Mouse (Mus musculus) frontal cortex, adult 2 months (tissue): ENCODE data around the gene Sec14l1. TPM values are rescaled to one million over a fixed set of nuclear protein-coding genes. Genes with fewer than 3 reads are reported as not detected.

Source experiments
- DNase-seq, 2 experiments: peaks; one replicate each; pipeline ENCODE4 v3.0.0; 2022; ENCODE audit warnings: low spot score in 1 of 2; ENCODE audit errors: extremely low spot score in 1 of 2
- polyA plus RNA-seq: library from polyadenylated mRNA; depleted of rRNA; stranded (reverse); fragments of >200 nt; gene quantifications from 2 replicates; pipeline ENCODE4 v1.2.3, GENCODE M21; 2012

The Sec14l1 gene
- polyA plus RNA-seq, 1 experiment = 214 TPM

DNA sequence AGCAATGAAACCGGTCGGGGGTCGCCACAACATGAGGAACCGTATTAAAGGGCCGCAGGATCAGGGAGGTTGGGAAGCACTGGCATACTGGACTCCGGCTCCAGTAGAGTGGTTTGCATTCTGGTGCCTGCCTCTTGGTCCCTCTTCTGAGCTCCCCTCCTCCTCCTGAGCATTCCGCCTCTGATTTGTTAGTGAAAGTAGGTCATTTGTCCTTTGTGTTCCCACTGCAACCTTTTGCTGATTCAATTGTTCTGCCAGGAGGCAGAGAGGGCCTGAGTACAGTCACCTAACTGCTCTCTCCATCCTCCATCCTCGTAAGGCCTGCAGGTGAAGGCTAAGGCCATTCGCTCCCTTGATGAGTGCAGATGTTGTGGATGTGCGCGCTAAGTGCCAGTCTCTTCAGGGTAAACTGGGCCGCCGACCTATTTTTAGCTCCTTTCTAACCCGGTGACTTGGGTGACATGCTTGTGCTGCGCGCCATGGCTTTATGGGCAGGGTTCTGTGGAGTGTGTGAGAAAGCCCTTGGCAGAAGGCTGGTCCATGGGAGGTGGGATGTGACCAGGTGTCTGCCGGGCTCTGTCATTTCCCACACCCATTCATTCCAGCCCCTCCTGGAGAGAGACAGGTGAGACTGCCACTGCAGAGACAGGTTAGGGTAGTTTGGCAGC lies 8.6 kb downstream of the Sec14l1 start:
- no peak for DNase-seq

DNA sequence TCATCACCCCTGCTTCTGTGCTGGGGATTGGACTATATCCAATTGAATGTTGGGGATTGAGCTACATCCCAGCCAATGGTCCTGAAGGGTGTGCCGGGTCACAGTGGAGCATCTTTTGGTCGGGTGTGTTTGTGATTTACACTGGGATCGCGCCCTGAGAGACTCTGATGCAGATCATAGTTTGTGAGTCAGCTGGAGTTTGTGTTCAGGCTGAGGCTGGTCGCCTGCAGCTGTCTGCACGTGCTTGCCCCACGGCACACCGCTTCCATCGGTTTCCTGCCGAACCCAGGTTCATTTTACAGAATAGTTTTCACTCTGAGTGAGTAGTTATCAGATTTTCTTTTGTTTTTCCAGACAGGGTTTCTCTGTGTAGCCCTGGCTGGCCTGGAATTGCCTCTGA lies 9.6 kb downstream of the Sec14l1 start:
- DNase-seq = no peak

DNA sequence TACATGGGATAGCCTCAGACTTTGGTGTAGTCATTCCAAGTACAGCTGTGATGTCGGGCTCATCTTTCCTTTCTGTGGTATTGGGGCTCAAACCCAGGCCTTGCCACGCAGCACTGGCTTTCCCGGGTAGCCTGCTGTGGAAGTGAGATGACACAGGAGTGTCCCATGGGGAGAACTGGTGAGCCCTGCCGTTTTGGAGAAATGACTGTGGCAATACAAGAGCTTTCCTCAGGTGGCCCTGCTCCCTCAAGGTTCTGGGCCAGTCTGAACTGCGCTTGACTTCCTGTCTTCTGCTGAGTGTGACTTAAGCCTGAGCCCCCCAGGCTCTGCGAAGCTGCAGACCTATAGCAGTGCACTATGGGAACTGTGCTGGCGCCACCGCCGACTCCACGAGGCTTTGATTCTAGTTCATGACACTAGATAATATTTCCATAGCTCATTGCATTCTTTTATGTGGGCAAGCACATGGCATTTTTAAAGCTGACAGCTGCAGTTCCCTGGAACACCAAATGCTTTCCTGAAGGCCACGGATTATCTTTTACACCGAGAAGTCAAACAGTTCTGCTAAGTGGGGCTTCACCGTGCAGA lies 12.4 kb downstream of the Sec14l1 start:
- no peak for DNase-seq

DNA sequence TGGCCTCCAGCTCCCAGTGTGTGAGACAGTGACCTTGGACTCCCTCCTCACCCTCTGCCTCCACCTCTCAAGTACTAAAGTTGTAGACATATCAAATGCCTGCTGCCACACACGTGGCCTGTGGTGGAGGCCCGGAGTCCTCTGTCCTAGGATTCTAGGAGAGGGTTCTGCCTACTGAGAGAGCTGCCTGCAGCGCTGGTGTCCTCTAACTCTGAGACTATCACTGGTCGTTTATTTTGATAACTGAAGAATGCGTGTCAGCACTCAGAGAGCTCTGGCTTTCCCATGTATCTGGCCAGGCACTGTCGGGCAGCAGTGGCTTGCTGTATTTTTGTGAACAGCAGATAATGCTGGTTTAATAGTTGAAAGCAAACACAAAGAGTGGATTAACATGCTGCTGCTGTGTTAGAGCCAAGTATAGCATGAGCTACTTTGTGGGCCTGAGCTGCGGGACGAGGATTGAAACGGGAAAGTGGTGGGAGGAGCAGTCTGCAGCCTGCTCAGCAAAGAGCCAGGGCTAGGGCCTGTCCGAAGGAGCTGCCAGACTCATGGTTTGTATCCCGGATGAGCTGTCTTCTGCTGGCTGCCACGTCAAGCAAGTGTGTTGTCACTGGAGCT lies 13.1 kb downstream of the Sec14l1 start:
- DNase-seq = no peak

DNA sequence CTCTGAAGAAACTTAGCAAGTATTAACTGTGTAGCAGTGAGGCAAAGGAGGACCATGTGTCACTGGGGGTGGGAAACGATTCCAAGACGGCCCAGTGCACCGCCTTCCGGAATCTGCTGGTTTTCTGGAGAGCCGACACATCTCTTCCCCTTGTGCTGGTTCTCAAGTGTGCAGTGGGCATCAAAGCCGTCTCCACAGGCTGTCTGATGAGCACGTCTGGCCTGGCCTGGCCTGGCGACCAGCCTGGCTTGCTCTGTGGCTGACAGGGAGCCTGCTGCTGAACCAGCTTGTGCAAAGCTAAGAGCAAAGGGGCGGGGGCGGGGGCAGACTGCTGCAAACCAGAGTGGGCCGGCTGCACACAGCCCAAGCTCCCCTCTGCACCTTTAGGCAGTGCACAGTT lies 14.5 kb downstream of the Sec14l1 start:
- no peak for DNase-seq

DNA sequence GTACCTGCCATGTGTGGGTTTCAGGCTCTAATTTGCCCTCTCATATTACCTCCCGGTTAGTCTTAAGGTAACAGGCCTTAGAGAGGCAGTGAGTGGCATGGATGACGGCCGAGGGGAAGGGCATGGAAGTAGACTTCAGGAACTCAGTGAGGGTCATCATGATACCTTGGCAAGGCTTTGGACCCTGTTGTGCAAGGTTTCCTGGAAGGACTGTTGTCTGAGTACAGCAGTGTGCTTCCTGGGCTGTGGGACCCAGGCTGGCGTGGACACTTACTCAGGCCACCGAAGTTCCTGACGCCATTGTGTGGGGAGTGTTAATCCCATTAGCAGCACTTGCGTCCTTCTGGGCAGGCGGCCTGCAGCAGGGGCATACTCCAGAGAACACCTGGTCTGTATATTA lies 15.1 kb downstream of the Sec14l1 start:
- DNase-seq = no peak

DNA sequence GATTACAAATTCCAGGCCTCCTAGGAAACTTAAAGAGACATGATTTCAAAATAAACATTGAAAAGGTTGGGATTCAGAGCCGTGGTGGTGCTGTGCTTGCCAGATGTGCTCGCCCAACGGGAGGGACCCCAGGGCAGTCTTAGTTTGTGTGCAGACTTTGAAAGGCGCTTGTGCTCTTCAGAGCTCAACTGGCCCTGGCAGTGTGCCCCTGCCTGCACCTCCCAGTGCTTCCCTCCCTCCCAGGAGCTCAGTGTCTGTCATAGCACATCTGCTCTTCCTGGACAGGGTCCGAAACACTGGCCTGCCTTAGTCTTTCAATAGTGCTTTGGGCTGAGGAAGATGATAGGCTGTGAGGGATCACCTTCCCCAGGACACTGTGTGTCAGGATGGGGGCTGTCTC lies 15.9 kb downstream of the Sec14l1 start:
- DNase-seq = no peak

DNA sequence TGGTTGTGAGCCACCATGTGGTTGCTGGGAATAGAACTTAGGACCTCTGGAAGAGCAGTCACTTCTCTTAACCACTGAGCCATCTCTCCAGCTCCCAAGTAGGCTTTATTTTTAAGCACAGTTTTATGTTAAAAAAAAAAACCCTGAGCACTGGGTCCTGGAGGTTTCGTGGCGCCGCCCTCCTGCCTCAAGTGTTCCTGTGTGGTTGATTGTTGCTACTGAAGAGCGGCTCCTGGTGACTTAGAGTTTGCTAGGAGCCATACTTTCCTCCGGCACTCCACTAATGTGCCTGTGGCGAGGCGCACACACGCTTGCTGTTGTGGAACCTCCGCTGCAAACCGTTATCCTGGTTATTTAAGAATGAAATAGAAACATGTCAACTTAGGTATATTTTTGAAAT lies 16.5 kb downstream of the Sec14l1 start:
- DNase-seq = no peak

DNA sequence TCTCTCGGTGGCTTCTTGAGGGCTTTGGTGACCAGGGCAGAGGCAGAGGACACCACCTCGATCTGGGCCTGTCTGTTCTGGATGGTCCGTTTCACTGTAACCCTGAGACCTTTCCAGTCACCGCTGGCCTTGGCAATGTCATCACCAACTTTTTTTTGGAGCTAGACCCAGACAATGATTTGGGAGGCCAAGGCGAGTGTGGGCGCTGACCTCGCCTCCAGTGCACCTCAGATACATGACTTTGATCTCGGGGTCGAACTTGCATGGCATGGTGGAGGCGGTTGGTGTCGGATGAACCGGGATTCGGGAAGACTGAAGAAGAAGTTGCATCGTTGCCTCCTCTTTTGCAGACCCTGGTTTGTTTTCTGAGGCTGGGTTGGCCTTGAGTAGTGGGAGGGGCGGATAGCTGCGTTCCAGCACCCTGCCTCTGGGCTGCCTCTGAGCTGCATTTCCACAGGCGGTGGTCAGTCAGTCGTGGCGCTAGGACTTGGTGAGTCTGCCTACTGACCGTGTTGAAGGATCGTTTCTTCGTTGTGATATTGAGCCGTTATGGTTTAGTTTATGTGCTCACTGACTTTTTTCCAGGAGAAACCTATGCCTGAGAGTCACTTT lies 19.9 kb downstream of the Sec14l1 start:
- no peak for DNase-seq

DNA sequence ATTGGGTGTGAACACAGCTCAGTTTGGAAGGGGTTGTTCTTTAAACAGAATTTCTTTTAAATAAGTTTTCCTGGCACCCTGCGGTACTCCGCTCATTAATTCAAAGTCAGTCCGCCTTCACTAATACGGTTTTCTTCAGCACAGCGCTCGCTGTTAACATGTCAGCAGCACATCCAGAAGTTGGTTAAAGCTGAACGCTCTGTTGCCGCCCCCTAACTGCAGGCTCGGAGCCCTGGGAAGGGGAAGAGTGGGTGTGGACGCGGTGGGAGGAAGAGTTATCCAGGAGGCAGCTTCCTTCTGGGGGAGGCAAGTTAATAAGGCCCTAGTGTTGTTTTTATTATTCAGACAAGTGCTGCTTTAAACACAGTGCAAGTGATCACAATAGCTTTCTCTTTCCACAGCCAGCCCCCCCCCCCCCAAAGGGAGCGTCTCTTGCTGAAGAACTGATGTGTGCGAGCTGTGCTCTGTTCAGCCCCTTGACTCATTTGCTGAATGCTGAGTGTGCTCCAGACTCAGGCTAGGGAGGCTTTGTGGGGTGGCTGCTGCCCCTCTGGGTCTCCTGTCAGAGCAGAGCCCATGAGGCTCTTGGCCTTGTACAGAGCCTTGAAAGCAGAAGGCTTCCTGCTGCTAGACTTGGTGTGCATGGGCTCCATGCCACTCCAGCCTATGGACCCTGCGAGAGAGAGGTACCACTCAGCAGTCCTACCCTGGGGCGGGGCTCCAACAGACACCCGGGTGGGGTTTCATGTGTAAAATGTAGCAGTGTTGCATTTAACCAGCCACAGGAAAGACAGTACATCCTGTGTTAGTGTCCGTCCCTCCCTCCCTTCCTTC lies 20.7 kb downstream of the Sec14l1 start:
- DNase-seq = peak in 1 of 2 experiments; percentile 76

DNA sequence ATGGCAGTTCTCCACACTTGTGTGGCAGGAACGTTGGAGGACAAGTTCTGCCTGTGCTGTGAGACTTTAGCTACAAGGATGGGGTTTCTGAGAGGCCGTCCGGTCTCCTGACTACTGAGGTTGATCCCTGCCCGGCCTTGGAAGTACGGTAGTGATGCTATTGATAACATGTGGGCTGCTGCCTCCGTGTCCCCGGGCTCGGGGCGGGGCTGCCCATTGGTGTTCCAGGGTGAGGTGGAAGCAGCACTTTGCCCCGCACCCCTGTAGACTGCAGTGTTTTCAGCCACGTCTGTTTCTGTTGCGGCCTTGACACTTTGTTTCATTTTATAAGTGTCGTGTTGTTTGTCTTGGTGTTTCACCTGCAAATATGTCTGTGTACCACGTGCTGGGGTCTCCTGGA lies 21.9 kb downstream of the Sec14l1 start:
- no peak for DNase-seq

DNA sequence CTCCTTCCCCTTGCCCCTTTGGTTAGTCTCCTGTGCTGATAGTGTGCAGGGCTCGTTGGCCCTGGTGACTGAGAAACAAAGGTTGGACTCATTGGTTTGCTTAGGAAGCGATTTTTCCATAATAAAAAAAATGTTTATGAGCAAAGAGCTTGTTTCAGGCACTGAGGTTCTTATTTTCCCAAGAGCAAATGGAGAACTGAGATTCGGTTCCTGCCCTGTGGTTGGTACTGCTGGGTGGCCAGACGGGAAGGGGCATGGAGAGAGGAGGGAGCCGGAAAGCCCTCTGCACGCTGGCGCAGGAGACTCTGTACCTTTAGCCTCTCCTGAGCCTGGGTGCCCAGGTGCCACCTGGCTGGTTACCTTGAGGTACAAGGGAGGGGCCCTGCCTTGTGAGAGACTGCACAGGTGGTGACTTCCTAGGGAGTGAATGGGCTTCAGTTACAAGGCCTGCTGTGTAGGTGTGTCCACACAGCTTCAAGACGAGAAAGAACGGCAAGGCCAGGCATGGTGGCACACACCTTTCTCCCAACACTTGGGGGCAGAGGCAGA lies 23.3 kb downstream of the Sec14l1 start:
- DNase-seq = no peak

DNA sequence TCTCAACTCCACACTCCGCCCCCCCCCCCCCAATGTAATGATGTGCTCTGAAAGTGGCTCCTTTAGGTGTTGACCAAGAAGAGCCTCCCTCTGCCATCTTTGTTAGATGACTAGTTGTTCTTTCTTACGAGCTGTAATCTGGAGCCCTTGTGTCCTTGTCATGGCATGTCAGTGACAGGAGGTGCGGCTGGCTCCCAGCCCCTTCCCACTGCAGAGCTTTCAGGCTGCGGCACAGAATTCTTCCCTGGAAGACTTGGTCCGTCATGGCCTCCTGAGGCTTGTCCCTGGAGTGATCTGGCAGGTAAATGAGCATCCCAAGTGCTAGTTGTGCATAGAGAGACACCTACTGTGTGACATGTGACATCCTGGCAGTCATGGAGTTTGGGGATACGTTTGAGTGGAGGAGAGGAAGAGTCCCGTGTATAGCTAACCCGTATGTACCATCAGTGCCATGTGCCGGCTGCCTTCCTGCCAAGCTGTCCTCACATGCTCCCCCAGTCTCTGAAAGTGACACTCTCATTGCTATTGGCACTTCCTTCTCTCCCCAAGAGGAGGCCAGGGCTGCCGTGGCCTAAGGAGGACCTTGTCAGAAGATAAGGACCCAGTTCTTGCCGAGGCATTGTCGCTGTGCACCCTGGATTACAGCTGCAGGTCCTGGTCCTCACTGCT lies 24.0 kb downstream of the Sec14l1 start:
- no peak for DNase-seq

DNA sequence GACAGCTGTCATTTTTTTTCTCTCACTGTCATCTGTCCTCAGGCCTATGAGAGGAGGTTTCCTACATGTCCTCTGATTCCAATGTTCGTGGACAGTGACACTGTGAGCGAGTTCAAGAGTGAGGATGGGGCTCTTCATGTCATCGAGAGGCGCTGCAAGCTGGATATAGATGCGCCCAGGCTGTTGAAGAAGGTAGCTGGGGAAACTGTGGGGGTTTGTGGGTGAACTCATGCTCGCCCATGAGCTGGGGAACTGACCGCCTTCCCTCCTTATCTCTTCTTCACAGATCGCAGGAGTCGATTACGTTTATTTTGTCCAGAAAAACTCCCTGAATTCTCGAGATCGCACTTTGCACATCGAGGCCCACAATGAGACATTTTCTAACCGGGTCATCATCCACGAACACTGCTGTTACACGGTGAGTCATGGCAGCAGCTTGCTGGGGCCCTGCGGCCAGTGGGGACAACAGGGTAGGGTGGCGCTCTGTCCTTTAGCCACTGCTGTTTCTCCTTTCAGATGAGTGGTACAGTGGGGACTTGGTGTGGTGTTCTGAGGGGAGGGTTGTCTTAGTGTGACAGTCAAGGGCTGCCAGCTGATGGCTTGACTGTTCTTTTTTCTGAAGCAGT lies 26.5 kb downstream of the Sec14l1 start:
- DNase-seq = no peak

DNA sequence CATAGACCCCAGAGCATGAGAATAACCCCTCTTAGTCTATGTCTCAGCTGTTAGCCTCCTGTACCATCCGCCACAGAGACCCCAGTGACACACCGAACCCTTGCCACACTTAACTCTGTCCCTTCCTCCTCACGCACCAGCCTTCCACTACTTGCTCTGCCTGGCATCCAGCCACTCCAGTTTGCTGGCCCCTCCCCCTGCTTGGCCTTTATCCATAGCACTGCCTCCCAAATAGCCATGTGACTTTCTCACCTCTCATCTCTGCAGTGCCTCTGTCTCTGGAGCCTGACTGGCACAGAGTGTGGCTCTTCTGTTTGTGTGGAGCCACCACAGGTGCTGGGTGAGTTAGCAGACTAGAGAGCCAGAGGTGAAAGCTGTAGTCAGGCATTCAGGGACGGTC lies 27.5 kb downstream of the Sec14l1 start:
- DNase-seq = no peak

DNA sequence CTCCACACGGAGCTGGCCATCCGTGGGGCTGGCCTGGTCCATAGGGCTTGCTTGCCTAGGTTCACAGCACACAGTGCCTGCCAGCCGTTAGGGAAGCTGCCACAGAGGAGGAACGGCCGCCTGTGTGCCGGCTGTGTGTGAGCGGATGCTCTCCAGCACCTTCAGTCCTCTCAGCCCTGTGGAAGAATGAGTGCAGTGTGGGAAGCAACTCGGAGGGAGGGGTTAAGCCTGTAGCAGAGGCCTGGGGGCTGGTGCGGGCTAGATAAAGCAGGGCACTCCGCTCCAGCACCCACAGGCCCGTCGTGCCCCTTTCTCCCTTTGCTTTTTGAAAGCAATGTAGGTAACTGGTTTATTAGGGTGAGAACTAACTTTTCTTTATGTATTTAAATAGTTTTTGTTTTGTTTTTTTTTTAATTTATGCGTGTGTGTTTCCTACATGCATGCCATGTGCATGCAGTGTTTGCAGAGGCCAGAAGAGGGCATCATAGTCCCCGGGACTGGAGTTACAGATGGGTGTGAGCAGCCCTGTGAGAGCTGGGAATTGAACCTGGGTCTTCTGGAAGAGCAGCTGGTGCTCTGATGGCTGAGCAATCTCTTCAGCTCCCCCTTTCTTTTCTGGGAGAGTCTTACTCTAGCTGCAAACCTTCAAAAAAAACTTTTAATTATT lies 30.6 kb downstream of the Sec14l1 start:
- DNase-seq = no peak

DNA sequence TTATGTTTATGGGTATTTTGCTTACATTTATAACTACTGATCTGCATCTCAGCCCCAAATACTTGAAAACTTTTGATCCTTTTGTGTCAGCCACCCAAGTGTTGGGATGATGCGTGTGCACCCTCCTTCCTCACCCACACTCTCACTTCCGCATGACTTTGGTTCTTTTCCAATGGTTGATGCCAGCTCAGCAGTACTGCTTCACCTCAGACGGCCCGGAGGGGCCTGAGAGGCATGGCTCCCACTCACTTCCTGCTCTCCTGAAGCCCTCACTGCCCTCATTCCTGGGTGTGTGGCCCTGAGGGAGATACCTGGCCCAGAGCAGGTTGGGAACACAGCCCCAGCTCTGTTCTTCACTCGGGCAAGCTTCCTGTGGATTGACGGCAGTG lies 31.1 kb downstream of the Sec14l1 start:
- no peak for DNase-seq

DNA sequence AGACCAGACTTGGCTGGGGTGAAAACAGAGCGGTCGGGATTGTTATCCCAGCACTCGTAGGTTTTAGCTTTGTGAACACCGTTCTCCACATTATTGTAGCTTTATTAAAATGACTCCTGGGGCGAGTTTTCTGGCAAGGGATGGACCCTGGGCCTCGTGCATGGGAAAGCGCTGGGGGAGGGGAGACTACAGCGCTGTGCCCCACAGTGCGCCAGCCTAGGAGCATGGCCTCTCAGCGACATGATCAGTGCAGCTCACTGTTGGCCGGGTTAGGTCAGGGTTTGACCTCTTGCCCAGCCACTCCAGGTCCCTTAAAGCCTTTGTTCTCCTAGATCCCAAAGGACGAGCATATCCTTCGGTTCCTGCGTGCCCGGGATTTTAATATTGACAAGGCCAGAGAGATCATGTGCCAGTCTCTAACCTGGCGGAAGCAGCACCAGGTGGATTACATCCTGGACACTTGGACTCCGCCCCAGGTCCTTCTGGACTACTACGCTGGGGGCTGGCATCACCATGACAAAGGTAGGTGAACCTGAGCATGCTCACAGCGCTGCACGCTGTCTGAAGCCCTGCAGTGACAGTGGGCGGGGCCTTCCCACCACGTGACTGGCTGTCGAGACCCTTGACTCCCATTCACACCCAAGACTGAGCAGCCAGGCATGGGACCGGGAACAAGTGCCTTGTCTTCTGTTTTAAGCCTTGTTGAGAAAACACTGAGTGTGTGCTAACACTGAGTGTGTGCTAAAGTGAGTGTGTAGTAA lies 32.0 kb downstream of the Sec14l1 start:
- no peak for DNase-seq
